Mouse (Mus musculus): ENCODE data around the gene Gm28557. TPM values are rescaled to one million over a fixed set of nuclear protein-coding genes. Genes with fewer than 3 reads are reported as not detected.

Gm28557 gene
- total and polyA plus RNA-seq, 2 experiments from 2014 or later = 0.89 to 3.1 TPM

DNA sequence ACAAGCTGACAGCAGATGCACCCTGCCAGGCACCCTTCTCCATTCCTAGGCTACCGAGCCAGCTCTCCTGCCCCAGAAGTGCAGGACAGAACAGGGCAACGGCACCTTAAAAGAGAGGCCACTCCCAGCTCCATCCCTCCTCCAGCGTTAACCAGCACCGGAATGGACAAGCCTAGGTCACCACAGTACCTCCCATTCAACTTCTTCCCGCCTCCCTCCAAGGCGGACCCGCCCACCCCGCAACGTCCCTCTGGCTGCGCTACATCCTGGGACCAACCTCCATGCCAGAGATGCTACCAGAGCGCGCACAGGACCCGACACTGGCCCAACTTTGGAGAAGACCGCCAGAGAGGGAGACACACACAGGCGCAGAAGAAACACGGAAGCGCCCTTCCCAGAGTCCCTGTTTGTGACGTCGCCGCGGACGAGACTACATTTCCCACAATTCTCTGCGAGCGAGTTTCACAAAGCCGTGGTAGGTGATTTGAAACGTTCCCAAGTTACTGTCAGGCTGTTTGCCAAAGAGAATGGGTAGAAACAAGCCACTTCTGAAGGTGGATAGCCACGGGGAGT is 47.5 kb downstream of the Gm28557 start, which contains the start of gene Zfp712:
TSS of gene Zfp712 (minus strand) at position 385 of the 573 bp plus-strand sequence.
- H3K9me3 ChIP-seq (ENCODE audit: low read length) = no peaks in the 10 kb centered on the region
- no peaks in the 10 kb centered on the region; the same call in 1 of the 2 replicates for H3K4me1 ChIP-seq (ENCODE audit: insufficient read depth, low read length)
- no peaks in the 10 kb centered on the region for H3K27me3 ChIP-seq (ENCODE audit: insufficient read depth, low read length)
- peak; percentile 51 for TF ChIP-seq CTCF (IDR thresholded peaks at IDR 0.05)
- peak within 1 kb of the TSS; percentile 65 for H3K4me3 ChIP-seq (ENCODE audit: low read depth, low read length)
- no peaks in the 10 kb centered on the region for H3K36me3 ChIP-seq (ENCODE audit: insufficient read depth, low read length)
- peak within 1 kb of the TSS; percentile 74 for H3K27ac ChIP-seq (ENCODE audit: low read depth, low read length)
- peak within 1 kb of the TSS; percentile 67 for H3K4me2 ChIP-seq (ENCODE audit: low read depth, low read length, poor library complexity, severe bottlenecking)
- ATAC-seq (ENCODE audit: low FRiP score) = peak; percentile 98
- peak within 1 kb of the TSS; percentile 77 for H3K9ac ChIP-seq (replicated peaks; ENCODE audit: low read length, poor library complexity, severe bottlenecking)
- WGBS = under 1% methylated on average over 27 of the region's 27 CpGs
- DNase-seq (ENCODE audit: low spot score) = peak; percentile 96

DNA sequence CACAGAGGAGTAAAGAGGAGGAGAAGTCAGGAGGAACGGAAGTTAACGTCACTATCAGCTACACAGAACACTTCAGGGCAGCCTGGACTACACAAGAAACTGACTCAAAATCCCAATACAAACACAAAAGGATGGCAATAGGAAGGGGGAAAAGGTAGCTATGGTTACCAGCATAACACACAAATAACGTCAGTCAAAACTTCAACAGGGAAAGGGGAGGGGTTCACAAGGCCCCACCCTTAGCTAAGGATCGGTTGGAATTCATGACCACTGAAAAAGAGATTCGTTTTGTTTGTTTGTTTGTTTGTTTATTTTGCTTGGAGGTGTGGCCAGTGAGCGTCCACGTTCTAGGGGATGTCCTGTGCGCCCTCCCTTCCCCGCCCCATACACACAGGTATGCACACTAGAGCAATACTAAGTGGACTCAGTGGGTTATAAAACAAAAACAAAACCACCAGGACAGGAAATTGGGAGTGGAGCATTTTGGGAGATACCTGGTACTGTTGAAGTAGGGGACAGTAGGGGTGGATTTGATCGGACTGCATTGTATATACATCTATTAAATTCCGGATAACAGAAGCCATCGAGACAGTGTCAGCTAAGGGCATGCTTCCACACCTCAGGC is 48.1 kb downstream of the Gm28557 start:
- peak overlapping the region; percentile 67 for H3K4me2 ChIP-seq (ENCODE audit: low read depth, low read length, poor library complexity, severe bottlenecking)
- peak overlapping the region; percentile 65 for H3K4me3 ChIP-seq (ENCODE audit: low read depth, low read length)
- no peaks in the 10 kb centered on the region for H3K27me3 ChIP-seq (ENCODE audit: insufficient read depth, low read length)
- peak overlapping the region; percentile 74 for H3K27ac ChIP-seq (ENCODE audit: low read depth, low read length)
- peak overlapping the region; percentile 77 for H3K9ac ChIP-seq (replicated peaks; ENCODE audit: low read length, poor library complexity, severe bottlenecking)
- no peaks in the 10 kb centered on the region for H3K9me3 ChIP-seq (ENCODE audit: low read length)
- 3% methylated on average over 12 of the region's 12 CpGs for WGBS
- ATAC-seq (ENCODE audit: low FRiP score) (peak; percentile 62; the same call in 1 of the 2 replicates), DNase-seq (ENCODE audit: low spot score) (no peak)
- no peaks in the 10 kb centered on the region; the same call in 1 of the 2 replicates for H3K4me1 ChIP-seq (ENCODE audit: insufficient read depth, low read length)
- no peak for TF ChIP-seq CTCF (IDR thresholded peaks at IDR 0.05)
- H3K36me3 ChIP-seq (ENCODE audit: insufficient read depth, low read length) = no peaks in the 10 kb centered on the region

Other genes with a start within 250 kb of the Gm28557 start
- 2.4 and 5.4 TPM in 2 replicates for gene Gm10767, start 203.7 kb downstream of the Gm28557 start, total RNA-seq (2014; rRNA removed)
- gene Gm10767, start 203.7 kb downstream of the Gm28557 start, polyA plus RNA-seq (2015; fragmentation: Nextera tagmentation; extraction: Ambion mirVana) = 3.5 and 3.6 TPM in 2 replicates
- 6.2 and 7.9 TPM in 2 replicates for gene Zfp712, start 47.4 kb downstream of the Gm28557 start, total RNA-seq (2014; rRNA removed)
- gene Zfp712, start 47.4 kb downstream of the Gm28557 start, polyA plus RNA-seq (2015; fragmentation: Nextera tagmentation; extraction: Ambion mirVana) = 3.0 and 3.4 TPM in 2 replicates
- 4.3 and 7.7 TPM in 2 replicates for gene Zfp708, start 10.6 kb downstream of the Gm28557 start, total RNA-seq (2014; rRNA removed)
- gene Zfp708, start 10.6 kb downstream of the Gm28557 start, polyA plus RNA-seq (2015; fragmentation: Nextera tagmentation; extraction: Ambion mirVana) = 5.4 and 5.6 TPM in 2 replicates
- not detected in 2 replicates for gene Rslcan18, start 7.7 kb upstream of the Gm28557 start, total RNA-seq (2014; rRNA removed)
- not detected in 2 replicates for gene Rslcan18, start 7.7 kb upstream of the Gm28557 start, polyA plus RNA-seq (2015; fragmentation: Nextera tagmentation; extraction: Ambion mirVana)
- gene Zfp759, start 13.1 kb upstream of the Gm28557 start, total RNA-seq (2014; rRNA removed) = 8.2 and 8.8 TPM in 2 replicates
- gene Zfp759, start 13.1 kb upstream of the Gm28557 start, polyA plus RNA-seq (2015; fragmentation: Nextera tagmentation; extraction: Ambion mirVana) = 2.7 and 3.4 TPM in 2 replicates
- gene Rsl1, start 64.6 kb upstream of the Gm28557 start, total RNA-seq (2014; rRNA removed) = 2.5 and 9.4 TPM in 2 replicates
- gene Rsl1, start 64.6 kb upstream of the Gm28557 start, polyA plus RNA-seq (2015; fragmentation: Nextera tagmentation; extraction: Ambion mirVana) = 2.3 and 3.4 TPM in 2 replicates
- 2.6 and 4.0 TPM in 2 replicates for gene Zfp455, start 85.9 kb upstream of the Gm28557 start, total RNA-seq (2014; rRNA removed)
- gene Zfp455, start 85.9 kb upstream of the Gm28557 start, polyA plus RNA-seq (2015; fragmentation: Nextera tagmentation; extraction: Ambion mirVana) = 0.83 and 1.6 TPM in 2 replicates
- gene Zfp458, start 169.9 kb upstream of the Gm28557 start, total RNA-seq (2014; rRNA removed) = 13.0 and 15.7 TPM in 2 replicates
- 3.6 and 3.7 TPM in 2 replicates for gene Zfp458, start 169.9 kb upstream of the Gm28557 start, polyA plus RNA-seq (2015; fragmentation: Nextera tagmentation; extraction: Ambion mirVana)
- gene Zfp457, start 197.9 kb upstream of the Gm28557 start, total RNA-seq (2014; rRNA removed) = 1.3 and 2.8 TPM in 2 replicates
- 0.44 and 0.49 TPM in 2 replicates for gene Zfp457, start 197.9 kb upstream of the Gm28557 start, polyA plus RNA-seq (2015; fragmentation: Nextera tagmentation; extraction: Ambion mirVana)
- 2.5 and 2.6 TPM in 2 replicates for gene Zfp595, start 224.0 kb upstream of the Gm28557 start, total RNA-seq (2014; rRNA removed)
- 0.48 and 0.60 TPM in 2 replicates for gene Zfp595, start 224.0 kb upstream of the Gm28557 start, polyA plus RNA-seq (2015; fragmentation: Nextera tagmentation; extraction: Ambion mirVana)